18 mouse cellular contexts compared by ENCODE assay signal in genomic region chr7:51775968-51776367, GRCm38 (mm10).
DNase-seq lines count a peak whose midpoint lies in the region; ATAC-seq and TF ChIP-seq lines count a peak whose summit lies in the region.
"Had no signal": no experiment of that assay in that cellular context is flagged by ENCODE, and none has a peak within 500 bp of the region (broad histone marks: within the 10 kb centered on the region; RNA-seq: fewer than 3 reads in every experiment).

No protein-coding gene starts in this region.

- 50% methylated on average over 1 of the region's 1 CpGs for WGBS in intestine, embryonic 15.5 days
- 28% methylated on average over 1 of the region's 1 CpGs for WGBS in intestine, postnatal 0 days

- H3K27me3 ChIP-seq in intestine, embryonic 15.5 days (replicated peaks), result no peaks in the 10 kb centered on the region
- H3K27me3 ChIP-seq in intestine, postnatal 0 days (replicated peaks; ENCODE audit: control insufficient read depth, insufficient read depth, low read length), result no peaks in the 10 kb centered on the region
- H3K27me3 ChIP-seq: embryonic facial prominence, embryonic 12.5 days; forebrain, embryonic 13.5 days; forebrain, embryonic 15.5 days had no signal

- H3K9me3 ChIP-seq in intestine, embryonic 15.5 days, result no peaks in the 10 kb centered on the region
- no peaks in the 10 kb centered on the region for H3K9me3 ChIP-seq in intestine, postnatal 0 days (ENCODE audit: control insufficient read depth)
- H3K9me3 ChIP-seq: embryonic facial prominence, embryonic 10.5 days; embryonic facial prominence, embryonic 12.5 days; forebrain, embryonic 13.5 days; forebrain, embryonic 15.5 days had no signal

- no peak overlapping the region for H3K27ac ChIP-seq in intestine, embryonic 15.5 days
- H3K27ac ChIP-seq in intestine, postnatal 0 days (ENCODE audit: low read depth, low read length), result no peak overlapping the region
- H3K27ac ChIP-seq: embryonic facial prominence, embryonic 10.5 days; embryonic facial prominence, embryonic 12.5 days; forebrain, embryonic 13.5 days; forebrain, embryonic 15.5 days had no signal

- no peak overlapping the region for H3K9ac ChIP-seq in intestine, embryonic 15.5 days
- no peak overlapping the region for H3K9ac ChIP-seq in intestine, postnatal 0 days (ENCODE audit: low read depth, low read length)
- H3K9ac ChIP-seq: embryonic facial prominence, embryonic 12.5 days; forebrain, embryonic 13.5 days; forebrain, embryonic 15.5 days had no signal

- peak; percentile 93 for ATAC-seq in intestine, embryonic 15.5 days
- ATAC-seq in intestine, postnatal 0 days, result peak; percentile 68
- ATAC-seq: forebrain, embryonic 13.5 days; forebrain, embryonic 15.5 days had no signal

- peak; percentile 7 for DNase-seq in adipocyte (ENCODE audit: low spot score)
- DNase-seq in ovary, postnatal 14 days (ENCODE audit: low spot score), result no peak
- no peak for DNase-seq in left cerebral cortex, adult 11 months (ENCODE audit: low spot score)
- DNase-seq in thymus, postnatal 36 days, result no peak
- DNase-seq: adrenal gland, adult 8-10 months; adrenal gland, postnatal 14 days; adrenal gland, postnatal 36 days; cerebellum, adult 11-12 months; cerebellum, adult 2 months; cerebellum, adult 9-10 months; cerebellum, postnatal 10 days; cerebellum, postnatal 25 days had no signal

- no peaks in the 10 kb centered on the region for H3K4me1 ChIP-seq in intestine, embryonic 15.5 days (replicated peaks)
- H3K4me1 ChIP-seq in intestine, postnatal 0 days (replicated peaks; ENCODE audit: control insufficient read depth, insufficient read depth, low read length), result no peaks in the 10 kb centered on the region

- no peak overlapping the region for H3K4me2 ChIP-seq in intestine, embryonic 15.5 days (replicated peaks)
- H3K4me2 ChIP-seq in intestine, postnatal 0 days (replicated peaks; ENCODE audit: low read depth), result no peak overlapping the region
- H3K4me2 ChIP-seq: embryonic facial prominence, embryonic 12.5 days; forebrain, embryonic 13.5 days; forebrain, embryonic 15.5 days had no signal

- TF ChIP-seq CTCF in intestine, postnatal 0 days (IDR thresholded peaks at IDR 0.05; ENCODE audit: low read depth), result no peak

- H3K36me3 ChIP-seq in intestine, embryonic 15.5 days, result no peaks in the 10 kb centered on the region
- H3K36me3 ChIP-seq in intestine, postnatal 0 days (ENCODE audit: control insufficient read depth, insufficient read depth), result no peaks in the 10 kb centered on the region
- H3K36me3 ChIP-seq: embryonic facial prominence, embryonic 10.5 days; embryonic facial prominence, embryonic 12.5 days; forebrain, embryonic 15.5 days had no signal

- H3K4me3 ChIP-seq in intestine, embryonic 15.5 days (replicated peaks), result no peak overlapping the region
- no peak overlapping the region for H3K4me3 ChIP-seq in intestine, postnatal 0 days (ENCODE audit: low read depth, low read length)
- H3K4me3 ChIP-seq: embryonic facial prominence, embryonic 10.5 days; embryonic facial prominence, embryonic 12.5 days; forebrain, embryonic 13.5 days; forebrain, embryonic 15.5 days had no signal
